Mouse (Mus musculus) liver, embryonic 11.5 days (tissue): ENCODE measurements around the gene C1rl. TPM values are rescaled to one million over a fixed set of nuclear protein-coding genes. Genes with fewer than 3 reads are reported as not detected.
"Not testable (repeated sequence)": the region's sequence is repeated elsewhere in the genome, so short reads cannot be mapped to it uniquely, and the experiment has no call there.

Experiments used
- ATAC-seq: fragments of 200-750 bp; cut with Nextera tagmentation; replicated peaks from 2 replicates; pipeline ENCODE4 v1.8.0; 2017; ENCODE audit warnings: moderate number of reproducible peaks, mild to moderate bottlenecking, moderate TSS enrichment, moderate library complexity; ENCODE audit not compliant: low FRiP score
- DNase-seq: peaks from one replicate; pipeline ENCODE4 v3.0.0-alpha.2; 2017; ENCODE audit warnings: low spot score
- H3K27ac ChIP-seq: fragments of 300-500 bp; sonication (generic); 2 replicates; pipeline ENCODE4 v1.5.1; 2014; ENCODE audit warnings: mild to moderate bottlenecking, low read depth, low read length, control low read depth
- H3K27me3 ChIP-seq: fragments of 300-500 bp; sonication (generic); replicated peaks from 2 replicates; pipeline ENCODE4 v1.6.1; 2014; ENCODE audit warnings: low read length, mixed read lengths; ENCODE audit not compliant: control insufficient read depth, insufficient read depth
- H3K36me3 ChIP-seq: fragments of 300-500 bp; sonication (generic); 2 replicates; pipeline ENCODE4 v1.6.1; 2014; ENCODE audit warnings: mild to moderate bottlenecking, low read length, moderate library complexity, mixed read lengths; ENCODE audit not compliant: control insufficient read depth, insufficient read depth
- H3K4me1 ChIP-seq: fragments of 300-500 bp; sonication (generic); replicated peaks from 2 replicates; pipeline ENCODE4 v1.6.1; 2014; ENCODE audit warnings: low read length, mixed read lengths; ENCODE audit not compliant: control insufficient read depth, insufficient read depth
- H3K4me2 ChIP-seq: fragments of 300-500 bp; sonication (generic); 2 replicates; pipeline ENCODE4 v1.6.1; 2014; ENCODE audit warnings: mild to moderate bottlenecking, control low read depth, moderate library complexity
- H3K4me3 ChIP-seq: fragments of 300-500 bp; sonication (generic); 2 replicates; pipeline ENCODE4 v1.5.1; 2014; ENCODE audit warnings: low read depth, low read length, control low read depth
- H3K9ac ChIP-seq: fragments of 300-500 bp; sonication (generic); 2 replicates; pipeline ENCODE4 v1.6.1; 2014; ENCODE audit warnings: low read depth, low read length, control low read depth
- H3K9me3 ChIP-seq: fragments of 300-500 bp; sonication (generic); 2 replicates; pipeline ENCODE4 v1.6.1; 2016; ENCODE audit warnings: low read length, inconsistent platforms, mixed read lengths; ENCODE audit not compliant: control insufficient read depth
- WGBS: fragments of 180-500 bp; shearing (Covaris S2); extraction: QIAGEN DNeasy Blood & Tissue Kit; methylation state at CpG from one replicate; pipeline ENCODE4 v1.1.7; 2014; 5-methylcytosine and 5-hydroxymethylcytosine counted together
- polyA plus RNA-seq: library from polyadenylated mRNA; unstranded; fragments of >200 nt; fragmentation: Nextera tagmentation; extraction: Ambion mirVana; gene quantifications from 2 replicates; pipeline ENCODE4 v1.2.1, GENCODE M21; 2014

The C1rl gene
- polyA plus RNA-seq, 1 experiment from 2014 or later: 4.1 TPM

GRCm38 (mm10) chr6:124501473-124501872 lies 8.6 kb downstream of the C1rl start:
- ATAC-seq: no peak
- no peak overlapping the region for H3K4me2 ChIP-seq
- no peaks in the 10 kb centered on the region; the same call in 1 of the 2 replicates for H3K36me3 ChIP-seq
- DNase-seq: no peak
- no peak overlapping the region for H3K27ac ChIP-seq
- 73% methylated on average over 4 of the region's 4 CpGs for WGBS
- H3K27me3 ChIP-seq: no peaks in the 10 kb centered on the region
- H3K4me1 ChIP-seq: no peaks in the 10 kb centered on the region
- H3K4me3 ChIP-seq: no peak overlapping the region
- no peak overlapping the region for H3K9ac ChIP-seq
- H3K9me3 ChIP-seq: no peaks in the 10 kb centered on the region

- no peaks in the 10 kb centered on the region; the same call in 1 of the 2 replicates for H3K36me3 ChIP-seq
- H3K27me3 ChIP-seq: no peaks in the 10 kb centered on the region
- no peaks in the 10 kb centered on the region for H3K4me1 ChIP-seq
- no peak overlapping the region for H3K9ac ChIP-seq
- no peak overlapping the region for H3K27ac ChIP-seq
- no peak for DNase-seq
- 83% methylated on average over 5 of the region's 5 CpGs for WGBS
- no peak overlapping the region for H3K4me2 ChIP-seq
- ATAC-seq: no peak
- no peak overlapping the region for H3K4me3 ChIP-seq
- H3K9me3 ChIP-seq: no peaks in the 10 kb centered on the region
Observed at GRCm38 (mm10) chr6:124502021-124502420, 9.1 kb downstream of the C1rl start.

- Histone ChIP-seq H3K9ac (no peak overlapping the region), H3K4me2 (no peak overlapping the region; the same call in 1 of the 2 replicates), H3K27me3 (no peaks in the 10 kb centered on the region), H3K27ac (no peak overlapping the region), H3K36me3 (no peaks in the 10 kb centered on the region; the same call in 1 of the 2 replicates), H3K4me1 (no peaks in the 10 kb centered on the region), H3K9me3 (no peaks in the 10 kb centered on the region), H3K4me3 (no peak overlapping the region)
- no peak for ATAC-seq
- whole genome bisulfite sequencing: 49% methylated on average over 4 of the region's 4 CpGs
- DNase-seq: no peak
Observed at GRCm38 (mm10) chr6:124505028-124505427, 12.1 kb downstream of the C1rl start.

- H3K27me3 ChIP-seq: no peaks in the 10 kb centered on the region
- H3K36me3 ChIP-seq: no peaks in the 10 kb centered on the region; the same call in 1 of the 2 replicates
- no peaks in the 10 kb centered on the region for H3K9me3 ChIP-seq
- no peaks in the 10 kb centered on the region for H3K4me1 ChIP-seq
- no peak overlapping the region for H3K4me2 ChIP-seq
- no peak overlapping the region for H3K9ac ChIP-seq
- DNase-seq (no peak), ATAC-seq (no peak)
- H3K27ac ChIP-seq: no peak overlapping the region
- WGBS: 77% methylated on average over 6 of the region's 6 CpGs
- no peak overlapping the region for H3K4me3 ChIP-seq
Observed at GRCm38 (mm10) chr6:124506991-124507390, 14.1 kb downstream of the C1rl start.

- no peak overlapping the region for H3K4me2 ChIP-seq
- H3K27me3 ChIP-seq: no peaks in the 10 kb centered on the region
- DNase-seq: no peak
- H3K4me1 ChIP-seq: no peaks in the 10 kb centered on the region
- no peak overlapping the region for H3K27ac ChIP-seq
- no peaks in the 10 kb centered on the region for H3K9me3 ChIP-seq
- no peak overlapping the region for H3K9ac ChIP-seq
- no peak overlapping the region for H3K4me3 ChIP-seq
- no peak for ATAC-seq
- H3K36me3 ChIP-seq: no peaks in the 10 kb centered on the region; the same call in 1 of the 2 replicates
- 59% methylated on average over 10 of the region's 10 CpGs for WGBS
Observed at GRCm38 (mm10) chr6:124508292-124508691, 15.4 kb downstream of the C1rl start.

GRCm38 (mm10) chr6:124509192-124509591 lies 16.3 kb downstream of the C1rl start:
- 89% methylated on average over 5 of the region's 5 CpGs for WGBS
- not testable (repeated sequence) for H3K27ac ChIP-seq, H3K4me2 ChIP-seq, H3K27me3 ChIP-seq, H3K36me3 ChIP-seq, H3K9me3 ChIP-seq, H3K4me3 ChIP-seq, ATAC-seq, H3K9ac ChIP-seq, DNase-seq, H3K4me1 ChIP-seq

GRCm38 (mm10) chr6:124511936-124512335 lies 19.0 kb downstream of the C1rl start:
- Histone ChIP-seq H3K9me3 (no peaks in the 10 kb centered on the region), H3K4me1 (no peaks in the 10 kb centered on the region), H3K4me2 (no peak overlapping the region), H3K4me3 (no peak overlapping the region), H3K9ac (no peak overlapping the region), H3K27ac (no peak overlapping the region), H3K27me3 (no peaks in the 10 kb centered on the region), H3K36me3 (no peaks in the 10 kb centered on the region)
- 50% methylated on average over 6 of the region's 6 CpGs for WGBS
- ATAC-seq (0 out of 2 replicates have a peak, but pooled peaks have one; percentile 30), DNase-seq (no peak)

- H3K4me3 ChIP-seq: no peak within 1 kb of the TSS
- no peak within 1 kb of the TSS for H3K27ac ChIP-seq
- no peak for ATAC-seq
- H3K36me3 ChIP-seq: no peaks in the 10 kb centered on the region
- H3K9ac ChIP-seq: no peak within 1 kb of the TSS
- peak within 1 kb of the TSS; percentile 51 for H3K4me2 ChIP-seq
- 3% methylated on average over 6 of the region's 6 CpGs for WGBS
- no peaks in the 10 kb centered on the region for H3K27me3 ChIP-seq
- no peak for DNase-seq
- no peaks in the 10 kb centered on the region for H3K4me1 ChIP-seq
- H3K9me3 ChIP-seq: no peaks in the 10 kb centered on the region
Observed at GRCm38 (mm10) chr6:124512355-124512836, 19.5 kb downstream of the C1rl start, which contains the start of gene C1ra. Gene C1ra (plus strand): TSS chr6:124512405.

GRCm38 (mm10) chr6:124517733-124518132 lies 24.8 kb downstream of the C1rl start:
- ATAC-seq, DNase-seq, H3K27me3 ChIP-seq, H3K27ac ChIP-seq, H3K4me3 ChIP-seq, H3K4me2 ChIP-seq, H3K4me1 ChIP-seq, H3K36me3 ChIP-seq, H3K9ac ChIP-seq, H3K9me3 ChIP-seq: not testable (repeated sequence)
- 79% methylated on average over 3 of the region's 4 CpGs for WGBS
